ENCODE assay signal across 31 mouse cellular contexts in the genomic region with DNA sequence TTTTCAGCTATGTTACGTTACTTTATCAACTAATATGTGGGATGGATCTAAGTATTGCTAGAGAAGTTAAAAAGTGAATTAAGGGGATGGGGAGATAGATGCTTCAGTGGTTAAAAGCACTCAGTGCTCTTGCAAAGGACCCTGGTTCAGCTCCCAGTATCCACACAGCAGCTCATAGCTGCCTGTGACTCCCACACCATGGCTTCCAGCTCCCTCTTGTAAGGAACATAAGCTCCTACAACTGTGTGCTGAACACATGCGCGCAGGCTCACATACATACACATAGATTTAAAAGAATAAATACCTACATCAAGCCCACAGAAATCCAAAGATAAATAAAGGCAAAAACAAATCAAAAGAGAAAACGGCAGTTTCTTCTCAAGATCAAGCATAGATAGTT.
"Had no signal": no experiment of that assay in that cellular context is flagged by ENCODE, and none has a peak within 500 bp of the region (broad histone marks: within the 10 kb centered on the region; RNA-seq: fewer than 3 reads in every experiment).

No protein-coding gene starts in this region.

- H3K4me2 ChIP-seq: limb, embryonic 12.5 days; limb, embryonic 13.5 days; limb, embryonic 15.5 days; liver, embryonic 11.5 days; liver, embryonic 12.5 days; liver, embryonic 13.5 days; liver, embryonic 15.5 days; lung, embryonic 14.5 days; lung, embryonic 15.5 days; midbrain, embryonic 12.5 days; midbrain, embryonic 15.5 days; neural tube, embryonic 12.5 days; neural tube, embryonic 13.5 days had no signal

- H3K36me3 ChIP-seq: limb, embryonic 10.5 days; limb, embryonic 12.5 days; limb, embryonic 13.5 days; limb, embryonic 15.5 days; liver, embryonic 12.5 days; liver, embryonic 13.5 days; liver, embryonic 15.5 days; lung, embryonic 15.5 days; midbrain, embryonic 10.5 days; midbrain, embryonic 12.5 days; midbrain, embryonic 15.5 days; neural tube, embryonic 12.5 days; neural tube, embryonic 13.5 days had no signal

- H3K9me3 ChIP-seq: limb, embryonic 10.5 days; limb, embryonic 12.5 days; limb, embryonic 13.5 days; limb, embryonic 15.5 days; liver, embryonic 12.5 days; liver, embryonic 13.5 days; liver, embryonic 15.5 days; lung, embryonic 15.5 days; megakaryocyte, embryonic 14.5 days; midbrain, embryonic 10.5 days; midbrain, embryonic 12.5 days; midbrain, embryonic 15.5 days; neural tube, embryonic 12.5 days; neural tube, embryonic 13.5 days had no signal

- DNase-seq: left cerebral cortex, postnatal 4 days; liver; liver, embryonic 13.5 days; liver, postnatal 0 days; lung, adult 18-20 months; lung, adult 2 months; lung, embryonic 14.5 days; lung, postnatal 10 days; lung, postnatal 14 days; lung, postnatal 36 days; lung, postnatal 4 days; midbrain, embryonic 14.5 days had no signal

- H3K4me1 ChIP-seq: limb, embryonic 10.5 days; limb, embryonic 12.5 days; limb, embryonic 13.5 days; limb, embryonic 15.5 days; liver, embryonic 12.5 days; liver, embryonic 13.5 days; liver, embryonic 15.5 days; lung, embryonic 15.5 days; megakaryocyte, embryonic 14.5 days; midbrain, embryonic 10.5 days; midbrain, embryonic 12.5 days; midbrain, embryonic 15.5 days; neural tube, embryonic 12.5 days; neural tube, embryonic 13.5 days had no signal

- H3K27me3 ChIP-seq: limb, embryonic 12.5 days; limb, embryonic 13.5 days; limb, embryonic 15.5 days; liver, embryonic 12.5 days; liver, embryonic 13.5 days; liver, embryonic 15.5 days; lung, embryonic 15.5 days; megakaryocyte, embryonic 14.5 days; midbrain, embryonic 12.5 days; midbrain, embryonic 15.5 days; neural tube, embryonic 12.5 days; neural tube, embryonic 13.5 days had no signal

- H3K27ac ChIP-seq: limb, embryonic 10.5 days; limb, embryonic 12.5 days; limb, embryonic 13.5 days; limb, embryonic 15.5 days; liver, embryonic 12.5 days; liver, embryonic 13.5 days; liver, embryonic 14.5 days; liver, embryonic 15.5 days; lung, embryonic 15.5 days; macrophage; midbrain, embryonic 10.5 days; midbrain, embryonic 12.5 days; midbrain, embryonic 15.5 days; neural tube, embryonic 12.5 days; neural tube, embryonic 13.5 days had no signal

- H3K4me3 ChIP-seq: limb, embryonic 10.5 days; limb, embryonic 12.5 days; limb, embryonic 13.5 days; limb, embryonic 15.5 days; liver, embryonic 12.5 days; liver, embryonic 13.5 days; liver, embryonic 15.5 days; lung, embryonic 15.5 days; megakaryocyte, embryonic 14.5 days; midbrain, embryonic 10.5 days; midbrain, embryonic 12.5 days; midbrain, embryonic 15.5 days; myocyte; neural tube, embryonic 12.5 days; neural tube, embryonic 13.5 days had no signal

- H3K9ac ChIP-seq: limb, embryonic 12.5 days; limb, embryonic 13.5 days; limb, embryonic 15.5 days; liver, embryonic 12.5 days; liver, embryonic 13.5 days; liver, embryonic 14.5 days; liver, embryonic 15.5 days; liver, postnatal 0 days; lung, embryonic 14.5 days; lung, embryonic 15.5 days; midbrain, embryonic 12.5 days; midbrain, embryonic 15.5 days; neural tube, embryonic 12.5 days; neural tube, embryonic 13.5 days had no signal

- ATAC-seq: liver, embryonic 12.5 days; liver, postnatal 0 days; lung, postnatal 0 days; midbrain, embryonic 15.5 days; midbrain, embryonic 16.5 days had no signal
